Mouse (Mus musculus): ENCODE data around the gene Ccdc162. TPM values are rescaled to one million over a fixed set of nuclear protein-coding genes. Genes with fewer than 3 reads are reported as not detected.

The Ccdc162 gene
- polyA plus RNA-seq (2012; rRNA removed): 1.3 and 1.8 TPM in 2 replicates

DNA sequence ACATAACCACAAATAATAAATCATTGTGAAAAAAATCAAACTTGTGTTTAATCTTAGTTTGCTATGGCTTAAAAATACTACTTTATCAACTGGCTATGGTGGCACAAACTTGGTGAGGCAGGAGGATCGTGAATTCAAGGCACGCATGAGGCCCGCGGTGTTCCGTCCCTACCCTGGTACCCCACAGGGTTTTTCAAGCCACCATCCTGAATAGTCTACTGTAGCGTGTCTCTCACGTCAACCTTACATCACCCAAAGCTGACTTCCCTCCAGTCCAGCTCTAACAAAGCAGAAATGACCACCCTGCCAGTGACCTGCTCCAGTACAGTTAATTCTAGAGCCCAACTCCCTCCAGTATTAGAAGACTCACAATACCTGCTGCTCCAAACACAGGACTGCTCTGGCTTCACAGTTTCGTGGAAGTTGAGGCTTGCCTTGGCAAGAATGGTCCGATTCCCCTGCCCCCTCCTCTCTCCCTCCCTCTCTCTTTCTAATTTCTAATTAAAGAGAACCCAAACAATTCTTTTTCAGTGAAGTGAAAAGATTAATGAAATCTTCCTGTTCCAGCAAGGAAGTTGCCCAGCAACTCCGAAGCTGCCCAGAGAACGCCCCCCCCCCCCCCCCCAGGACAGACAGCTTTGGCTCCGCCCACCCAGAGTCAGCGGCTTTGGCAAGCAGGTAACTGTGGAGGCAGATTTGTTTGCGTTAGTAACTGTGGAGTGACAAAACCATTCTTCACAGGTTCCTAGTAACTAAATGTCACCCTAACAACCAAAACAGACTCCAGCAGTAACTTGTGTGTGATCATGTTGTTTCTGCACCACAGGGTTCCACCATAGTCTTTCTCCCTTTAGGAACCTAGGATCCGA, at the start of gene Ccdc162:
Gene Ccdc162 (minus strand): TSS at position 606 of the 869 bp plus-strand sequence.

DNA sequence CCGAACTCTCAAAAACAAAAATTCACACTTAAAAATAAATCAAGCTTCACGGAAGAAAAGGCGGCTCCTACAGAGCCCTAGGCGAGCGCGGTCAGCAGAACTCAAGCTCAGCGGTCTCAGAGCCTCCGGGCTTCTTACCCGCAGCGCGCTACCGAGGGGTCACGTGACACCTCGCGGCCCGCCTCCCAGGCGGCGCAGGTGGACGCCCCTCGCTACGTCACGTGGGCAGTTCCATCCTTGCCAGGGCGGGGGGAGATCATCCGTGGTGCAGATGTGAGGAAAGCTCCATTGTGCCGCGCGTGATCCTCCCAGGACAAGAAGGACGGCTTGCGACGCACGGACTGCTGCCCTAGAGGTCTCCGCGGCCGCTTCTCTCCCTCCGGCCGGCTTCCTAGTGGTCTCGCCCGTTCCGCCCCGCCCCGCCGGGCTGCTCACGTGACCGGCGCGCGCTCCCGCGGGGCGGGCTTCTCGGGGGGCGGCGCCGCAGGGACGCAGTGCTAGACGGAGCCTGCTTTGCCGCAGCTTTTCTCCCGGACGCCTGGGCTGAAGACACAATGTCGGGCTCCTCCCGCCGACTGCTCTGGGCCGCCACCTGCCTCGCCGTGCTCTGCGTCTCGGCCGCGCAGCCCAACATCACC, 197.3 kb downstream of the Ccdc162 start, which contains the start of gene Cd164:
Gene Cd164 (plus strand): TSS at position 434 of the 638 bp plus-strand sequence.

DNA sequence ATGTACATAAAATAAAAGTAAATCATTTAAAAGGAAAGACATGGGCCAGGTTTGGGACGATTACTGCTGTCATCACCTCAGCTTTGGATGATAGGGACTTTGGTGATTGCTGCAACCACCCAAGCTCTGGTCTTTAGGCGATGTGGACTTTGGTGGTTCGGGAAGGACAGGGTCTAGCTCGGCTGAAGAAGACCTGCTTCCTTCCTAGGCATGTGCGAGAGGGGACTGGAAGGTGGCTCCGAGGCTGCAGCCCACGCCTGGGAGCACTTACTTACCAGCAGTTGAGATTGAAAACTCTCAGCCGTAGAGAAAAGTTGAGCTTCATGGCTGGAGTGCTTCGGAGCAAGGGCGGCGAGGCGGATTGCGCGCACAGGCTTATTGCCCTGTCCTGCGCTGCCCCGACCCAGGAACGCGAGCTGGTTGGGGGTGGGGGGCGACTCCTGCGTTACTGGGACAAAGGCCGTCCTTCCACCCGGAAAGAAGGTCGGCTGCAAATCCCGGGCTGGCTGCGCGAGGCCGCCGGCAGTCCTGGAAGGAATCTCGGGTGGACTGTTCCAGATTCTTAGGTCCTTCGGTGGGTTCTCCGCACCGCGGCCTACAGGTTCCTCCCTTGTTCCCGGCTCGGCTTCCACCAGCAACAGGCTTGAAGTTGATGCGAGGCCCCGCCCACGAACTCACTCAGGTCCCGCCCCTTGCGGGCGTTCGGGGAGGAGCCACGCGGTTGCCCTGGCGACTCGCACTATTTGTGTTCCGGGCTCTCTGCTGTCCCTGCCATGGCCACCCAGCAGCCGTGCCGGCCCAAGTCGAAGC, 226.5 kb downstream of the Ccdc162 start, which contains the start of the genes Smpd2 and Ppil6:
Gene Smpd2 (minus strand): TSS at position 662 of the 810 bp plus-strand sequence.
Gene Ppil6 (plus strand): TSS at position 732 of the 810 bp plus-strand sequence.

Other genes with a start within 250 kb of the Ccdc162 start
- 42.5 and 43.5 TPM in 2 replicates for gene Mical1, start 240.3 kb downstream of the Ccdc162 start, polyA plus RNA-seq (2012; rRNA removed)
- gene Smpd2, start 226.3 kb downstream of the Ccdc162 start, polyA plus RNA-seq (2012; rRNA removed): 49.4 and 51.4 TPM in 2 replicates
- gene Ppil6, start 226.2 kb downstream of the Ccdc162 start, polyA plus RNA-seq (2012; rRNA removed): 3.0 and 3.3 TPM in 2 replicates
- 35.4 and 38.8 TPM in 2 replicates for gene Cd164, start 197.2 kb downstream of the Ccdc162 start, polyA plus RNA-seq (2012; rRNA removed)
- gene Cep57l1, start 93.2 kb upstream of the Ccdc162 start, polyA plus RNA-seq (2012; rRNA removed): 8.8 and 10.2 TPM in 2 replicates
- 36.1 and 36.5 TPM in 2 replicates for gene Sesn1, start 93.3 kb upstream of the Ccdc162 start, polyA plus RNA-seq (2012; rRNA removed)

Data from central nervous system, embryonic 18 days (tissue).